Mouse (Mus musculus): ENCODE measurements around the gene Hcar2. TPM values are rescaled to one million over a fixed set of nuclear protein-coding genes. Genes with fewer than 3 reads are reported as not detected.

The Hcar2 gene
- polyA plus RNA-seq, 1 experiment, result 3.6 TPM

DNA sequence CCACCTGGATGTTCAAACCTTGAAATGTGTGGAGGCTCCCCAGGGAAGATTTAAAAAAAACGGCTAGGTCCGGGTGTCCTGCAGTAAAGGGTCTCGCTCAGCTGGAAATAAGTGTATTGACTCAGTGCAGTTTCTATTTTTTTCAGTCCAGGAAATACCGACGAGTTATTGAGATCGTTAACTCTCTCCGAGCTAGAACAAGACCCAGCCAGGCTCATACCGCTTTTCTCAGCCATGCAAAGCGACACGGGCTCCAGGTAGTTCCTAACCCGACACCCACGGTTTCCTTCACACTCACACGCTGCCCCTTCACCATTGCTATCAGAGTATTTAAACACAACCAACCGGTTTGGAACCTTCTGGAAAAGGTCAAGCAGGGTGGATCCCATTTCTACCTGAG is 12.8 kb upstream of the Hcar2 start:
- no peak overlapping the region for H3K4me3 ChIP-seq (replicated peaks; ENCODE audit: control insufficient read depth, low read depth, low read length)
- peaks cover 1% of the 10 kb centered on the region; the same call in 1 of the 2 replicates for H3K4me1 ChIP-seq (ENCODE audit: control insufficient read depth, insufficient read depth, low read length)
- WGBS, result 8% methylated on average over 14 of the region's 14 CpGs
- no peak for TF ChIP-seq CTCF (IDR thresholded peaks at IDR 0.05; ENCODE audit: control insufficient read depth, insufficient read depth, low read length)
- no peak for TF ChIP-seq POLR2A (IDR thresholded peaks at IDR 0.05; ENCODE audit: borderline replicate concordance, control insufficient read depth, low read depth, low read length)
- H3K27ac ChIP-seq (ENCODE audit: control insufficient read depth, insufficient read depth, low read depth, low read length, poor library complexity), result no peak overlapping the region

DNA sequence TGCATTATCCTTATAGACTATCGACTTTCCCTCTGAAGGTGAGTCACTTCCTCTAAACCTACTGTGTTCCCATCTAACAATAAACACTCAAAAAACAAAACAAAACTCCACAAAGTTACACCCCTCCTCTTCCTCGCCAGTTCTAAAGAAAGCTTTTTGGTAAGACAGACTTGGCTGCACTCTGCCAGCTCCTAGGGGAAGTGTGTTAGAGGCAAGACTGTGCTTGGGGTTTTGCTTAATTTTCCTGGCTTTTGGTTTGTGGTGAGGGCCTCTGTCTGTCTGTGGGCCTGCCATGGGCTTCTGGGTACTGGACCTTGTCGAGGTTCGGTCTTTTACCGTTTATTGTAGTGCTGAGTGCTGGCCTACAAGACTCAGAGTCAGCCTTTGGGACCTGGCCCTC is 8.9 kb upstream of the Hcar2 start:
- H3K4me1 ChIP-seq (ENCODE audit: control insufficient read depth, insufficient read depth, low read length), result peaks cover 1% of the 10 kb centered on the region; the same call in 1 of the 2 replicates
- no peak overlapping the region for H3K27ac ChIP-seq (ENCODE audit: control insufficient read depth, insufficient read depth, low read depth, low read length, poor library complexity)
- H3K4me3 ChIP-seq (replicated peaks; ENCODE audit: control insufficient read depth, low read depth, low read length), result no peak overlapping the region
- TF ChIP-seq POLR2A (IDR thresholded peaks at IDR 0.05; ENCODE audit: borderline replicate concordance, control insufficient read depth, low read depth, low read length) (no peak), CTCF (IDR thresholded peaks at IDR 0.05; ENCODE audit: control insufficient read depth, insufficient read depth, low read length) (no peak)
- 10% methylated on average over 5 of the region's 5 CpGs for WGBS

DNA sequence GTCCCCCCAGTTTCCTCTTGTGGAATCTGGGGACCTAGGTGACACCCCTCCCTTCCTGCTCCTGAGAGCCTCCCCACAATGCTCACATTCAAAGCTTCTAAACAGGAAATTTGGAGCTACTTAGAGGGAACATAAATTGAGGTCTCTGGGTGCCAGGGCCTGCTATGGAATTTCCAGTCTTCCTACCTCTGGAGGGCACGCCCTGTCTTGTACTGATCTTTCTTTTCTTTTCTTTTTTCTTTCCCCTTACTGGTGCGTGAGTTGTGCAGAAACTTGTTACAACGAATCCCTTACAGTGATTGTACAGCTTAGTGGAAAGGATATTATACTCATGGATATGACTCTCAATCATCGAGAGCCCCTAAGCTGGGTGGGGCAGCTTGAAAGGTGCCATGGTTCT is 4.3 kb upstream of the Hcar2 start:
- Histone ChIP-seq H3K4me1 (ENCODE audit: control insufficient read depth, insufficient read depth, low read length) (peaks cover 6% of the 10 kb centered on the region), H3K27ac (ENCODE audit: control insufficient read depth, insufficient read depth, low read depth, low read length, poor library complexity) (no peak overlapping the region), H3K4me3 (replicated peaks; ENCODE audit: control insufficient read depth, low read depth, low read length) (no peak overlapping the region)
- WGBS, result 77% methylated on average over 4 of the region's 4 CpGs
- TF ChIP-seq CTCF (IDR thresholded peaks at IDR 0.05; ENCODE audit: control insufficient read depth, insufficient read depth, low read length) (no peak), POLR2A (IDR thresholded peaks at IDR 0.05; ENCODE audit: borderline replicate concordance, control insufficient read depth, low read depth, low read length) (no peak)

DNA sequence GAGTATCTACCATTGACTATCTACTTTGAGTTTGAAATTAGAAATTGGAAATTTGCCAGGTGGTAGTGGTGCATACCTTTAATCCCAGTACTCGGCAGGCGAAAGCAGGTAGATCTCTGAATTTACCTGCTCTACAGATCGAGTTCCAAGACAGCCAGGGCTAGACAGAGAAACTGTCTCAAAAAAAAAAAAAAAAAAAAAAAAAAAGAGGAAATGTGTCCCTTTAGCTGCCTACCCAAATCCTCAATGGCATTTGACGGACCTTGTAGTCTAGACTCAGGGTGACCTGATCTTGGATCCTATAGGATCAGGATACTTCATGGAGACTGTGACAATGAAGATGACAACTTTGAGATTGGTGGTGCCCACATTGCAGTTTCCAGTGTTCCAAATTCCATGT is 1.2 kb upstream of the Hcar2 start:
- H3K27ac ChIP-seq (ENCODE audit: control insufficient read depth, insufficient read depth, low read depth, low read length, poor library complexity), result no peak overlapping the region
- TF ChIP-seq POLR2A (IDR thresholded peaks at IDR 0.05; ENCODE audit: borderline replicate concordance, control insufficient read depth, low read depth, low read length) (no peak), CTCF (IDR thresholded peaks at IDR 0.05; ENCODE audit: control insufficient read depth, insufficient read depth, low read length) (no peak)
- peaks cover 9% of the 10 kb centered on the region for H3K4me1 ChIP-seq (ENCODE audit: control insufficient read depth, insufficient read depth, low read length)
- WGBS, result 58% methylated on average over 4 of the region's 4 CpGs
- no peak overlapping the region for H3K4me3 ChIP-seq (replicated peaks; ENCODE audit: control insufficient read depth, low read depth, low read length)

DNA sequence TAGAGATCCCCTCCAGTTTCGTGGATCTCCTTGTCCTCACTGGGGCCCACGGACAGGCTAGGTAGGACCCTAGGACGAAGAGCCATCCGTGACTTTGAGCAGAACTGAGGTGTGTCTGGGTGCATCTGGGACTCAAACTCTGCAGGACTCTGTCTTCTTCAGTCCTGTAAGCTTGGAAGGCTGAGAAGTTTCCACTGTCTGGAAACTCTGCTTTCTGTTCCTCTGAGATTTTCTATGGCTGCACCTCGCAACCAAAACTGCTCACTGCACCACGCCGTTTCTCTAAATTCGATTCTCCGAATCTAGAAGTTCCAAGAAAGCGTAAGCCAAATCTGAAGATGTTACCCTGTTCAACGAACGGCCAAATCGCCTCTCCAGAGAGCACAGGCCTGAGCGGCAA is 1.4 kb downstream of the Hcar2 start:
- Histone ChIP-seq H3K27ac (ENCODE audit: control insufficient read depth, insufficient read depth, low read depth, low read length, poor library complexity) (no peak overlapping the region), H3K4me3 (replicated peaks; ENCODE audit: control insufficient read depth, low read depth, low read length) (peak overlapping the region; percentile 2), H3K4me1 (ENCODE audit: control insufficient read depth, insufficient read depth, low read length) (peaks cover 9% of the 10 kb centered on the region)
- TF ChIP-seq CTCF (IDR thresholded peaks at IDR 0.05; ENCODE audit: control insufficient read depth, insufficient read depth, low read length) (no peak), POLR2A (IDR thresholded peaks at IDR 0.05; ENCODE audit: borderline replicate concordance, control insufficient read depth, low read depth, low read length) (no peak)
- WGBS, result 78% methylated on average over 14 of the region's 14 CpGs

DNA sequence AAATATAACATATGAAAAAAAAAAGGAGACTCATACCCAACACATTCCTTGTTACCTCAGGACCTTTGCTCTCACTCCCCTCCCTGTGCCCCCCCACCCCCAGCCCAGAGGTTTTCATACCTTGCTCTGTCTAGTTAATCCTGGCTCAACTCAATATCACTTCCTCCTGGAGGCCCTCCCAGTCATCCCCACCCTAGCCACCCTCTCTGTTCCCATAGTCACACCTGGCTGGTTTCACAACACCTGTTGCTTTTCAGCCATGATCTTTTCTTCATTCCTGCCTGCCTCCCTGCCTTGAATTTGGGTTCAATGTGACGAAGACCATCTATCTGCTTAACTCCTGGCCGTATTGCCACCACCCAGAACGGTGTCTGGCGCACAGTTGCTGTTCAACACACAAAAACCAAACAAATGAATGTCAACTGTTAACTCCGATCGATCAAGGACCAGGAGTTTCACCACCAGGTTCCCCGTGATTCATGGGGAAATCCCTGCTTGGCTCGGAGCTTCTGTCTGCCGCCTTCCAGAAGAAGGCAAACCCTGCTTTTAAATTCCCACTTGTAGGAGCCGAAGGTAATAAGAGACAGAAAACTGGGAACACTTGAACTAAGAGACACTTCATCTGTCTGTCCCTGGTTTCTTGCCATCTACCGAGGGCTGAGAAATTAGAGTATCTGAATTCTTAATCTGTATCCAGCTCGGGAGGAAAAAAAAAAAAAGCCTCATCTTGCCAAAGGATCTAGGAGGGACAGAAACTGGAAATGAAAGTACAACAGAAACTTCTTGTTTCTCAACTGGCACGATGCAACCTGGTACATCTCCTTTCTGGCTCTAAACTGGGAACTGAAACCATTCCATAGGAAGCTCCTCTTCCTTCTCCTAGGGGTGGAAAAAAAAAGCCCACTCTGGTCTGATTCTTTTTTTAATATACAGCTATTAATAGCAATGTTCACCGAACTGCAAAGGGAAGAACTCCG is 2.6 kb downstream of the Hcar2 start:
- TF ChIP-seq POLR2A (IDR thresholded peaks at IDR 0.05; ENCODE audit: borderline replicate concordance, control insufficient read depth, low read depth, low read length) (no peak), CTCF (IDR thresholded peaks at IDR 0.05; ENCODE audit: control insufficient read depth, insufficient read depth, low read length) (no peak)
- no peak overlapping the region for H3K27ac ChIP-seq (ENCODE audit: control insufficient read depth, insufficient read depth, low read depth, low read length, poor library complexity)
- WGBS, result 37% methylated on average over 15 of the region's 15 CpGs
- H3K4me1 ChIP-seq (ENCODE audit: control insufficient read depth, insufficient read depth, low read length), result peaks cover 9% of the 10 kb centered on the region
- H3K4me3 ChIP-seq (replicated peaks; ENCODE audit: control insufficient read depth, low read depth, low read length), result peak overlapping the region; percentile 38

DNA sequence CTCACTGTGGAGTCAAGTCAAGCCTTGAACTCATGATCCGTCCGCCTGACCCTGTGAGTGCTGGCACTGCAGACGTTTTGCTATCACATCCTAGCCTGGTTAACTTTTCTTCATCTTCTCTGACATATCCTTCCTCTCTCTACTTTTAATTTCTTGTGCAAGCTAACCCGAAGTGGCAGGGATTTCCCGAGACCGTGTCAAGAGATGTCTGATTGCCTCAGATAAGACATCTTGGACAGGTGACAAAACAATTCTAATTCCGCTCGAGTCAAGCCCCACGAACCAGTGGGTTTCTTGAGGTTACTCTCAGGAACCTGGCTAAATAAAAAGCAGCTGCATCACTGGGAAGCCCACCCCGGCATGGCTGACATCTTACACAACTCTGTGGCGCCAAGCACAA is 6.5 kb downstream of the Hcar2 start:
- peaks cover 2% of the 10 kb centered on the region; the same call in 1 of the 2 replicates for H3K4me1 ChIP-seq (ENCODE audit: control insufficient read depth, insufficient read depth, low read length)
- TF ChIP-seq POLR2A (IDR thresholded peaks at IDR 0.05; ENCODE audit: borderline replicate concordance, control insufficient read depth, low read depth, low read length) (no peak), CTCF (IDR thresholded peaks at IDR 0.05; ENCODE audit: control insufficient read depth, insufficient read depth, low read length) (no peak)
- H3K4me3 ChIP-seq (replicated peaks; ENCODE audit: control insufficient read depth, low read depth, low read length), result no peak overlapping the region
- 7% methylated on average over 11 of the region's 11 CpGs for WGBS
- H3K27ac ChIP-seq (ENCODE audit: control insufficient read depth, insufficient read depth, low read depth, low read length, poor library complexity), result no peak overlapping the region

DNA sequence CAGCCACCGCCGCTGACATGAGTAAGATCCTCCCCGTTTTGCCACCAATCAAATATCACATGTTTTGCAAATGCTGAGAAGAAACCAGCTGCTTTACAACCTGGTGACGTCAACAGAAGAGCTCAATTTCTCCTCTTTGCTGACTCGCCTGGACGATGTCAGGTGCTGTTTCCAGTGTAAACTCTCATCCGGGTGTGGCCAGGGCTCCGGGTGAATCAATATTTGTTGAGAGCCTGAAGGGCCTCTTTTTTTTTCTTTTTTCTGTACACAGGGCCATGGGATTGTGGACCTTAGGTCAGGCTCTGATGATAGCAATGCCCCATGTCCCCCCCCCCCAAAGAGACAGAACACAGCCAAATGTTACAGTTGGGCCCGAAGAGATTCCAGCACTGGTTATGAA is 10.8 kb downstream of the Hcar2 start:
- TF ChIP-seq CTCF (IDR thresholded peaks at IDR 0.05; ENCODE audit: control insufficient read depth, insufficient read depth, low read length) (no peak), POLR2A (IDR thresholded peaks at IDR 0.05; ENCODE audit: borderline replicate concordance, control insufficient read depth, low read depth, low read length) (no peak)
- Histone ChIP-seq H3K4me3 (replicated peaks; ENCODE audit: control insufficient read depth, low read depth, low read length) (no peak overlapping the region), H3K4me1 (ENCODE audit: control insufficient read depth, insufficient read depth, low read length) (no peaks in the 10 kb centered on the region; the same call in 1 of the 2 replicates), H3K27ac (ENCODE audit: control insufficient read depth, insufficient read depth, low read depth, low read length, poor library complexity) (no peak overlapping the region)
- 90% methylated on average over 9 of the region's 9 CpGs for WGBS
